Mouse (Mus musculus) liver, embryonic 14.5 days (tissue): ENCODE data around the gene Zfpl1. TPM values are rescaled to one million over a fixed set of nuclear protein-coding genes. Genes with fewer than 3 reads are reported as not detected.
"Not testable (repeated sequence)": the region's sequence is repeated elsewhere in the genome, so short reads cannot be mapped to it uniquely, and the experiment has no call there.

Experiments used
- ATAC-seq: fragments of 200-750 bp; cut with Nextera tagmentation; 2 replicates; pipeline ENCODE4 v1.8.0; 2017; ENCODE audit warnings: moderate number of reproducible peaks, mild to moderate bottlenecking, moderate library complexity; ENCODE audit not compliant: insufficient read depth
- DNase-seq, 3 experiments: peaks; one replicate each; pipeline ENCODE4 v3.0.0-alpha.2; 2012 to 2013; ENCODE audit warnings: low read depth in 3 of 3, low spot score in 3 of 3
- H3K27ac ChIP-seq: fragments of 300-500 bp; sonication (generic); 2 replicates; pipeline ENCODE4 v1.5.1; 2014; ENCODE audit warnings: moderate library complexity, mild to moderate bottlenecking, control low read depth, inconsistent platforms
- H3K27me3 ChIP-seq: fragments of 300-500 bp; sonication (generic); 2 replicates; pipeline ENCODE4 v1.6.1; 2014; ENCODE audit warnings: mild to moderate bottlenecking, low read length, moderate library complexity; ENCODE audit not compliant: control insufficient read depth, insufficient read depth
- H3K36me3 ChIP-seq: fragments of 300-500 bp; sonication (generic); replicated peaks from 2 replicates; pipeline ENCODE4 v1.6.1; 2014; ENCODE audit warnings: low read depth; ENCODE audit not compliant: control insufficient read depth, insufficient read depth
- H3K4me1 ChIP-seq, 2 experiments: fragments of 200-500 bp in 1 of 2; fragments of 300-500 bp in 1 of 2; sonication (generic) in 1 of 2; replicated peaks; 2 replicates each; pipeline ENCODE4 v1.6.1; 2012 to 2014; ENCODE audit warnings: antibody characterized with exemption in 1 of 2, inconsistent platforms in 1 of 2, low read length in 1 of 2; ENCODE audit not compliant: control insufficient read depth in 2 of 2, insufficient read depth in 2 of 2
- H3K4me2 ChIP-seq: fragments of 300-500 bp; sonication (generic); 2 replicates; pipeline ENCODE4 v1.6.1; 2014; ENCODE audit warnings: low read depth, mild to moderate bottlenecking, control low read depth, moderate library complexity
- H3K4me3 ChIP-seq, 2 experiments: fragments of 200-500 bp in 1 of 2; fragments of 300-500 bp in 1 of 2; sonication (generic) in 1 of 2; 2 replicates each; pipeline ENCODE4 v1.5.1; 2012 to 2014; ENCODE audit warnings: low read depth in 2 of 2, low read length in 2 of 2, mild to moderate bottlenecking in 2 of 2, control low read depth in 1 of 2, inconsistent platforms in 1 of 2, moderate library complexity in 1 of 2; ENCODE audit not compliant: insufficient read depth in 1 of 2
- H3K9ac ChIP-seq: fragments of 300-500 bp; sonication (generic); replicated peaks from 2 replicates; pipeline ENCODE4 v1.6.1; 2014; ENCODE audit warnings: mild to moderate bottlenecking, control low read depth, moderate library complexity
- H3K9me3 ChIP-seq: fragments of 300-500 bp; sonication (generic); 2 replicates; pipeline ENCODE4 v1.6.1; 2016; ENCODE audit warnings: low read length, mixed read lengths; ENCODE audit not compliant: control insufficient read depth
- CTCF ChIP-seq: IDR thresholded peaks from 2 replicates; pipeline ENCODE4 v1.5.1; 2016; ENCODE audit warnings: antibody characterized with exemption, low read depth, control low read depth
- EP300 ChIP-seq: IDR thresholded peaks from 2 replicates; pipeline ENCODE4 v1.6.1; 2016; ENCODE audit warnings: antibody characterized with exemption, low read depth
- WGBS: fragments of 180-500 bp; shearing (Covaris S2); extraction: QIAGEN DNeasy Blood & Tissue Kit; methylation state at CpG from one replicate; pipeline ENCODE4 v1.1.7; 2014; ENCODE audit not compliant: insufficient replicate concordance; 5-methylcytosine and 5-hydroxymethylcytosine counted together
- polyA plus RNA-seq, 2 experiments: library from polyadenylated mRNA; depleted of rRNA in 1 of 2; stranded (reverse) in 1 of 2; unstranded in 1 of 2; fragments of >200 nt; fragmentation: Nextera tagmentation in 1 of 2; extraction: Ambion mirVana in 1 of 2; gene quantifications; 2 replicates each; pipeline versions ENCODE4 v1.2.1 to v1.2.3; 2012 to 2014

The Zfpl1 gene
- polyA plus RNA-seq, 2 experiments: 18.1 to 20.8 TPM

GRCm38 (mm10) chr19:6046294-6047153 is 38.2 kb downstream of the Zfpl1 start, which contains the start of gene Syvn1:
Gene Syvn1 (plus strand): TSS chr19:6046576.
- H3K27me3 ChIP-seq: no peaks in the 10 kb centered on the region
- DNase-seq (peak; percentile 93 to 96 (median 95)), ATAC-seq (peak; percentile 92)
- no peaks in the 10 kb centered on the region for H3K9me3 ChIP-seq
- TF ChIP-seq EP300 (peak; percentile 33; the same call in 1 of the 2 replicates), CTCF (no peak)
- H3K36me3 ChIP-seq: peaks cover 34% of the 10 kb centered on the region
- peak within 1 kb of the TSS; percentile 90 to 91 for H3K4me3 ChIP-seq
- H3K9ac ChIP-seq: peak within 1 kb of the TSS; percentile 97
- peak within 1 kb of the TSS; percentile 96 for H3K27ac ChIP-seq
- under 1% methylated on average over 65 of the region's 65 CpGs for WGBS
- H3K4me2 ChIP-seq: peak within 1 kb of the TSS; percentile 99
- peaks cover 15 to 21% of the 10 kb centered on the region in 2 experiments for H3K4me1 ChIP-seq

GRCm38 (mm10) chr19:6045366-6046293 is 39.1 kb downstream of the Zfpl1 start:
- H3K27me3 ChIP-seq: no peaks in the 10 kb centered on the region
- peak; percentile 44 for TF ChIP-seq CTCF
- no peak for TF ChIP-seq EP300
- DNase-seq (peak; percentile 49 to 66 (median 51)), ATAC-seq (peak; percentile 53)
- H3K36me3 ChIP-seq: peaks cover 25% of the 10 kb centered on the region
- H3K4me2 ChIP-seq: peak overlapping the region; percentile 99
- H3K9ac ChIP-seq: peak overlapping the region; percentile 97
- H3K4me3 ChIP-seq: peak overlapping the region; percentile 90 to 91
- peaks cover 15 to 21% of the 10 kb centered on the region in 2 experiments for H3K4me1 ChIP-seq
- H3K9me3 ChIP-seq: no peaks in the 10 kb centered on the region
- whole genome bisulfite sequencing: 11% methylated on average over 20 of the region's 20 CpGs
- peak overlapping the region; percentile 96 for H3K27ac ChIP-seq

- DNase-seq: peak in 1 of 3 experiments; percentile 37
- H3K4me3 ChIP-seq, H3K4me2 ChIP-seq, H3K9me3 ChIP-seq, H3K9ac ChIP-seq, H3K36me3 ChIP-seq, ATAC-seq, H3K27me3 ChIP-seq, H3K27ac ChIP-seq: not testable (repeated sequence)
- peaks cover 15 to 21% of the 10 kb centered on the region in 2 experiments for H3K4me1 ChIP-seq
- 33% methylated on average over 4 of the region's 4 CpGs for WGBS
- TF ChIP-seq CTCF: peak; percentile 44
These were observed 40.7 kb downstream of the Zfpl1 start for GRCm38 (mm10) chr19:6044102-6044501.

- no peak for TF ChIP-seq EP300
- TF ChIP-seq CTCF: no peak
- ATAC-seq (no peak), DNase-seq (no peak)
- Histone ChIP-seq H3K36me3 (no peaks in the 10 kb centered on the region), H3K9ac (no peak overlapping the region), H3K4me1 (peaks cover 3 to 7% of the 10 kb centered on the region in 2 experiments; a peak in 3 of 4 replicates), H3K9me3 (no peaks in the 10 kb centered on the region), H3K4me2 (no peak overlapping the region), H3K27ac (no peak overlapping the region), H3K4me3 (no peak overlapping the region), H3K27me3 (no peaks in the 10 kb centered on the region)
- WGBS: 77% methylated on average over 9 of the region's 9 CpGs
These were observed 42.5 kb downstream of the Zfpl1 start for GRCm38 (mm10) chr19:6042293-6042692.
